9 mouse cellular contexts compared by ENCODE assay signal in the genomic region with DNA sequence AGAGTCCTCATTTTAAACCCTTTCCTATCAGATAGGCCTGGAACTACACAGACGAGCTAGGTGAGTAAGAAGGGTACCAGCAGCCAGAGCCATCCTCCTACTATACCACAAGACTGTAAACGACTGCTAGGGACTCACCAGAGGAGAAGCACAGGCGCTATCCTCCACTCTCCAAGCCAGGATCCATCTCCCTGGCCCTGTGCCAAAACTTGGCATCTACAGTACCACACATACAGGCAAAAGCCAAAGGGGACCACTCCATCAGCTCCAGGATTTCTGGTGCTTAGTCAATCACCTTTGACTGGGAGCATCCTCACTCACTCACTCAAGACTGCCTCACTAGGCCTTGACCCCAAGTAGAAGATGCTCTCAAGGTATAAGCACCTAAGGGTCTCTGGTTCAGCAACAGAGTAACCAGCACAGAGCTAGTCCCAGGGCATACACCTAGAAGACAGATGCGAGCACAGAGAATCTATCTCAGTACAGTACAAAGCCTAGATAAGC. TPM values are rescaled to one million over a fixed set of nuclear protein-coding genes. Genes with fewer than 3 reads are reported as not detected.
DNase-seq lines count a peak whose midpoint lies in the region; ATAC-seq and TF ChIP-seq lines count a peak whose summit lies in the region.
"Had no signal": no experiment of that assay in that cellular context is flagged by ENCODE, and none has a peak within 500 bp of the region (broad histone marks: within the 10 kb centered on the region; RNA-seq: fewer than 3 reads in every experiment).

No protein-coding gene starts in this region.

- no peak for TF ChIP-seq CTCF in liver, postnatal 0 days (IDR thresholded peaks at IDR 0.05; ENCODE audit: low read depth)

- H3K4me3 ChIP-seq in heart, embryonic 15.5 days: peak overlapping the region; percentile 77; the same call in 1 of the 2 replicates
- H3K4me3 ChIP-seq in forebrain, embryonic 15.5 days: no peak overlapping the region
- H3K4me3 ChIP-seq in liver, postnatal 0 days (ENCODE audit: low read depth, low read length): peak overlapping the region; percentile 70

- no peak overlapping the region for H3K27ac ChIP-seq in heart, embryonic 15.5 days
- no peak overlapping the region for H3K27ac ChIP-seq in forebrain, embryonic 15.5 days (replicated peaks)
- peak overlapping the region; percentile 41; the same call in 1 of the 2 replicates for H3K27ac ChIP-seq in liver, postnatal 0 days (ENCODE audit: low read depth)

- DNase-seq in heart, postnatal 25 days (ENCODE audit: low spot score): no peak
- DNase-seq in cerebellum, adult 11-12 months: peak; percentile 61
- DNase-seq in liver, postnatal 0 days: peak; percentile 58
- no peak for DNase-seq in thymus, postnatal 4 days
- no peak for DNase-seq in gastrocnemius, postnatal 14 days

- H3K4me2 ChIP-seq in heart, embryonic 15.5 days: peak overlapping the region; percentile 91
- peak overlapping the region; percentile 100 for H3K4me2 ChIP-seq in forebrain, embryonic 15.5 days (replicated peaks)
- peak overlapping the region; percentile 94 for H3K4me2 ChIP-seq in liver, postnatal 0 days (ENCODE audit: low read depth, low read length)

- no peaks in the 10 kb centered on the region for H3K27me3 ChIP-seq in heart, embryonic 15.5 days
- H3K27me3 ChIP-seq in forebrain, embryonic 15.5 days: no peaks in the 10 kb centered on the region
- no peaks in the 10 kb centered on the region for H3K27me3 ChIP-seq in liver, postnatal 0 days (ENCODE audit: insufficient read depth, low read length)
- H3K27me3 ChIP-seq: Patski had no signal

- no peak overlapping the region for H3K9ac ChIP-seq in heart, embryonic 15.5 days
- no peak overlapping the region for H3K9ac ChIP-seq in forebrain, embryonic 15.5 days (replicated peaks)
- H3K9ac ChIP-seq in liver, postnatal 0 days (replicated peaks): peak overlapping the region; percentile 76

- 57% methylated on average over 4 of the region's 4 CpGs for WGBS in heart, embryonic 15.5 days
- WGBS in forebrain, embryonic 15.5 days: 80% methylated on average over 4 of the region's 4 CpGs
- WGBS in liver, postnatal 0 days (ENCODE audit: insufficient replicate concordance): 42% methylated on average over 4 of the region's 4 CpGs

- peaks cover 4% of the 10 kb centered on the region; the same call in 1 of the 2 replicates for H3K36me3 ChIP-seq in heart, embryonic 15.5 days
- 0 out of 2 replicates have a peak, but pooled peaks cover 2% of the 10 kb centered on the region for H3K36me3 ChIP-seq in forebrain, embryonic 15.5 days
- peaks cover 24% of the 10 kb centered on the region for H3K36me3 ChIP-seq in liver, postnatal 0 days (replicated peaks; ENCODE audit: insufficient read depth, low read length)

- no peak for ATAC-seq in heart, embryonic 15.5 days (replicated peaks; ENCODE audit: insufficient number of reproducible peaks, insufficient read depth, low FRiP score, low read depth)
- ATAC-seq in forebrain, embryonic 15.5 days (replicated peaks): no peak
- ATAC-seq in liver, postnatal 0 days: no peak
- ATAC-seq in monocyte, adult 5-6 weeks (replicated peaks; ENCODE audit: insufficient number of reproducible peaks, low FRiP score, low TSS enrichment, poor library complexity, severe bottlenecking): no peak
- ATAC-seq: Patski had no signal

- intact Hi-C loops in heart, postnatal 25 days (cut with DNase I): no loop called here
- intact Hi-C loops in gastrocnemius, postnatal 14 days (cut with DNase I; ENCODE audit: low total_unique reads): no loop called here

- peaks cover 61% of the 10 kb centered on the region for H3K4me1 ChIP-seq in heart, embryonic 15.5 days (replicated peaks)
- H3K4me1 ChIP-seq in forebrain, embryonic 15.5 days: peaks cover 50% of the 10 kb centered on the region
- peaks cover 47% of the 10 kb centered on the region for H3K4me1 ChIP-seq in liver, postnatal 0 days (ENCODE audit: insufficient read depth)

- no peaks in the 10 kb centered on the region for H3K9me3 ChIP-seq in heart, embryonic 15.5 days (replicated peaks)
- no peaks in the 10 kb centered on the region for H3K9me3 ChIP-seq in forebrain, embryonic 15.5 days
- no peaks in the 10 kb centered on the region for H3K9me3 ChIP-seq in liver, postnatal 0 days (ENCODE audit: low read length)

- no peak for TF ChIP-seq EP300 in liver, postnatal 0 days (IDR thresholded peaks at IDR 0.05; ENCODE audit: low read depth)

RNA-seq across cellular contexts. Expression of a gene that starts 2.5 kb away (rescaled TPM):
- polyA plus RNA-seq in heart, embryonic 15.5 days (2015; fragmentation: Nextera tagmentation; extraction: Ambion mirVana): 22.5 and 31.4 TPM in 2 replicates
- total RNA-seq in heart, postnatal 25 days (2021): 1 to 10 TPM; 4.7 to 6.2 TPM
- 49.4 and 50.7 TPM in 2 replicates for polyA plus RNA-seq in forebrain, embryonic 15.5 days (2015; fragmentation: Nextera tagmentation; extraction: Ambion mirVana)
- polyA plus RNA-seq in liver, postnatal 0 days (2015; fragmentation: Nextera tagmentation; extraction: Ambion mirVana): 17.3 and 23.0 TPM in 2 replicates
- total RNA-seq in gastrocnemius, postnatal 14 days (2021): 1 to 10 TPM; 4.8 to 7.2 TPM
- total RNA-seq in monocyte, adult 5-6 weeks (2017): 15.6 to 22.0 TPM (median 18.4 TPM) in 3 replicates

RNA-seq across cellular contexts. Expression of a gene that starts 8.6 kb away (rescaled TPM):
- polyA plus RNA-seq in heart, embryonic 15.5 days (2015; fragmentation: Nextera tagmentation; extraction: Ambion mirVana): 0.74 and 1.1 TPM in 2 replicates
- not detected for total RNA-seq in heart, postnatal 25 days (2021)
- polyA plus RNA-seq in forebrain, embryonic 15.5 days (2015; fragmentation: Nextera tagmentation; extraction: Ambion mirVana): 0.43 and 0.46 TPM in 2 replicates
- polyA plus RNA-seq in liver, postnatal 0 days (2015; fragmentation: Nextera tagmentation; extraction: Ambion mirVana): 1.6 and 1.7 TPM in 2 replicates
- total RNA-seq in gastrocnemius, postnatal 14 days (2021): under 1 TPM in 1 of 2 experiments, not detected in 1; 0.23 TPM
- total RNA-seq in monocyte, adult 5-6 weeks (2017): not detected in 3 replicates

RNA-seq across cellular contexts. Expression of a gene that starts 39.3 kb away (rescaled TPM):
- 12.9 and 16.0 TPM in 2 replicates for polyA plus RNA-seq in heart, embryonic 15.5 days (2015; fragmentation: Nextera tagmentation; extraction: Ambion mirVana)
- 10 to 100 TPM; 10.9 TPM for total RNA-seq in heart, postnatal 25 days (2021)
- polyA plus RNA-seq in forebrain, embryonic 15.5 days (2015; fragmentation: Nextera tagmentation; extraction: Ambion mirVana): 12.4 and 15.1 TPM in 2 replicates
- 12.9 and 13.5 TPM in 2 replicates for polyA plus RNA-seq in liver, postnatal 0 days (2015; fragmentation: Nextera tagmentation; extraction: Ambion mirVana)
- 10 to 100 TPM; 11.4 to 12.0 TPM for total RNA-seq in gastrocnemius, postnatal 14 days (2021)
- 7.4 to 12.4 TPM (median 8.4 TPM) in 3 replicates for total RNA-seq in monocyte, adult 5-6 weeks (2017)

Comparison
In these comparisons a context has a peak if more than half of its experiments do, and no peak if none do; other contexts are left out.
1. DNase-seq: peak in cerebellum, adult 11-12 months (single experiment) and liver, postnatal 0 days (single experiment); none in heart, postnatal 25 days (single experiment), thymus, postnatal 4 days (single experiment) and gastrocnemius, postnatal 14 days (single experiment).
2. Peak in every context shown above with its lines, with median percentiles within 50 percentile points of each other: H3K4me2 ChIP-seq.